ENCODE assay signal across 1 mouse cellular context in the genomic region with DNA sequence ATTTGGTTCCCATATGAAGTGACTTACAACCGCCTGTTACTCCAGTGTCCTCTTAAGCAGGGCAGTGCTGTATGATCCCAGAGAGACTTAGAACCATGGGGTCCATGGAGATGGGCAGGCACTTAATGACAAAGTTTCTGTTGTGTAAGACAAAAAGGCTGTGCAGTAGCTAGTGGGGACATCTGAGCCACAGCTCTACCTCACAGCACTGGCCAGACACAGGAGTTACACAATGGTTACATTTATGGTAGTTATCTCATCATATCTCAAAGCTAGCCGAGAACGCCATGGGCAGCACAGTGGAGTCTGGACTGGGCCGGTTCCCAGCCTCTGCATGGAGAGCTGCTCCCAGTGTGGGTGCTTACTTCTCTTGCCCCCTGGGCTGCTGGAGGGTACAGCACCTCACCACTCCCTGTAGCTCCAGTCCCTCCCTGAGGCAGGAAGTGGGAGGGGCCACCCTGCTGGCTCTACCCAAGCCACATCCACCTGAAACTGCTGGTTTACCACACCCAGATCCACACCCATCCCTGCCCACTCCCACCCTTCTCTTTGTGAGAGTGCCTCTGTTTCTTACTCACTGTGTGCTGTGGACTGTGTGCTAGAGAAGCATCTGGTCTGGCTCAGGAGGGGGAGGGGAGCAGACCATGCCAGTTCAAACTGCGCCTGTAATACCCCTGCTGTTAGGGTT.
TF ChIP-seq lines count a peak whose summit lies in the region.

No protein-coding gene starts in this region.

TF ChIP-seq in ES-E14, 5 proteins besides CTCF, POLR2A, EP300 and RAD21:
- TF ChIP-seq HCFC1 (IDR thresholded peaks at IDR 0.05; ENCODE audit: borderline replicate concordance, insufficient read depth, low read length) (no peak), MAFK (IDR thresholded peaks at IDR 0.05; ENCODE audit: insufficient read depth, low read depth, low read length) (no peak), CHD2 (IDR thresholded peaks at IDR 0.05; ENCODE audit: low read depth, low read length) (no peak), ZC3H11A (IDR thresholded peaks at IDR 0.05; ENCODE audit: borderline replicate concordance, low read depth, low read length) (no peak), ZNF384 (IDR thresholded peaks at IDR 0.05; ENCODE audit: low read depth, low read length) (no peak)
